Mouse (Mus musculus): ENCODE data around the gene Fbxw18. TPM values are rescaled to one million over a fixed set of nuclear protein-coding genes. Genes with fewer than 3 reads are reported as not detected.

Gene Fbxw18
- total RNA-seq (2023; ENCODE audit: inconsistent age): not detected in 4 replicates

DNA sequence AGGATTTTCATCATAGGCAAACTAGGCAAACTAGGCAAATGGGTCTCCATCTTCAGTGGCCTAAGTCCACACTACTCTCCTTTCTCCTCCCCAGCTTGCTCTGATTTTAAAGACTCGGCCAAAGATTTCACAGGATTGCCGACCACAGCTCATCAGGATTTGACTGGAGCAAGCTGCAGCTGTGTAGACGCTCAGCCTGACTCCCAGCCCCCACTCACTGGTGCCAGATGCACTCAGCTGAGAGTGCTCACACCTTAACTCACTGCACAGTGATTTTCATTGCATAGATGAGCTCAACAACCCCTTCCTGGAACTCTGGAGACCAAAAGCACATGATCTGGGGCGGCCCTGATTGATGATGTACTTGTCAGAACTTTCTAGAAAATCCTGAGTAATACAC lies at the start of gene Fbxw18:
TSS of gene Fbxw18 (minus strand) at position 101 of the 400 bp plus-strand sequence.

DNA sequence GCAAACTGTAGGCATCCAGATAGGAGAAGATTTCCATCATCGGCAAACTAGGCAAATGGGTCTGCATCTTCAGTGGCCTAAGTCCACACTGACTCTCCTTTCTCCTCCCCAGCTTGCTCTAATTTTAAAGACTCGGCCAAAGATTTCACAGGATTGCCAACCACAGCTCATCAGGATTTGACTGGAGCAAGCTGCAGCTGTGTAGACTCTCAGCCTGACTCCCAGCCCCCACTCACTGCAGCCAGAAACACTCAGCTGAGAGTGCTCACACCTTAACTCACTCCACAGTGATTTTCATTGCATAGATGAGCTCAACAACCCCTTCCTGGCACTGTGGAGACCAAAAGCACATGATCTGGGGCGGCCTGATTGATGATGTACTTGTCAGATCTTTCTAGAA lies 43.5 kb upstream of the Fbxw18 start, which contains the start of gene Fbxw26:
TSS of gene Fbxw26 (minus strand) at position 101 of the 400 bp plus-strand sequence.

DNA sequence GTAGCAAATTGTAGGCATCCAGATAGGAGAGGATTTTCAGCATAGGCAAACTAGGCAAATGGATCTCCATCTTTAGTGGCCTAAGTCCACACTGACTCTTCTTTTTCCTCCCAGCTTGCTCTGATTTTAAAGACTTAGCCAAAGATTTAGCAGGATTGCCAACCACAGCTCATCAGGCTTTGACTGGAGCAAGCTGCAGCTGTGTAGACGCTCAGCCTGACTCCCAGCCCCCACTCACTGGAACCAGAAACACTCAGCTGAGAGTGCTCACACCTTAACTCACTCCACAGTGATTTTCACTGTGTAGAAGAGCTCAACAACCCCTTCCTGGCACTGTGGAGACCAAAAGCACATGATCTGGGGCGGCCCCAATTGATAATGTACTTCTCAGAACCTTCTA lies 37.9 kb downstream of the Fbxw18 start, which contains the start of gene Fbxw25:
TSS of gene Fbxw25 (minus strand) at position 101 of the 400 bp plus-strand sequence.

Other genes starting within 250 kb of the Fbxw18 start
- not detected in 4 replicates for gene Fbxw19, start 206.8 kb downstream of the Fbxw18 start, total RNA-seq (2023; ENCODE audit: inconsistent age)
- gene Fbxw15, start 134.4 kb downstream of the Fbxw18 start, total RNA-seq (2023; ENCODE audit: inconsistent age): not detected in 4 replicates
- not detected in 4 replicates for gene Fbxw24, start 76.6 kb downstream of the Fbxw18 start, total RNA-seq (2023; ENCODE audit: inconsistent age)
- gene Fbxw25, start 38.0 kb downstream of the Fbxw18 start, total RNA-seq (2023; ENCODE audit: inconsistent age): not detected in 4 replicates
- not detected in 4 replicates for gene Fbxw26, start 43.4 kb upstream of the Fbxw18 start, total RNA-seq (2023; ENCODE audit: inconsistent age)
- gene Fbxw27, start 88.0 kb upstream of the Fbxw18 start, total RNA-seq (2023; ENCODE audit: inconsistent age): not detected in 4 replicates
- not detected in 4 replicates for gene Spink8, start 109.6 kb upstream of the Fbxw18 start, total RNA-seq (2023; ENCODE audit: inconsistent age)
- gene Nme6, start 130.0 kb upstream of the Fbxw18 start, total RNA-seq (2023; ENCODE audit: inconsistent age): 10.6 to 15.2 TPM (median 14.1 TPM) in 4 replicates
- gene Camp, start 146.9 kb upstream of the Fbxw18 start, total RNA-seq (2023; ENCODE audit: inconsistent age): 0.96 to 1.2 TPM (median 0.99 TPM) in 4 replicates
- 9.2 to 11.9 TPM (median 9.8 TPM) in 4 replicates for gene Cdc25a, start 172.9 kb upstream of the Fbxw18 start, total RNA-seq (2023; ENCODE audit: inconsistent age)
- gene Map4, start 228.8 kb upstream of the Fbxw18 start, total RNA-seq (2023; ENCODE audit: inconsistent age): 66.8 to 78.6 TPM (median 74.1 TPM) in 4 replicates